Mouse (Mus musculus): ENCODE measurements around the gene Hnrnpa0.
"Not testable (repeated sequence)": the region's sequence is repeated elsewhere in the genome, so short reads cannot be mapped to it uniquely, and the experiment has no call there.

Gene Hnrnpa0

DNA sequence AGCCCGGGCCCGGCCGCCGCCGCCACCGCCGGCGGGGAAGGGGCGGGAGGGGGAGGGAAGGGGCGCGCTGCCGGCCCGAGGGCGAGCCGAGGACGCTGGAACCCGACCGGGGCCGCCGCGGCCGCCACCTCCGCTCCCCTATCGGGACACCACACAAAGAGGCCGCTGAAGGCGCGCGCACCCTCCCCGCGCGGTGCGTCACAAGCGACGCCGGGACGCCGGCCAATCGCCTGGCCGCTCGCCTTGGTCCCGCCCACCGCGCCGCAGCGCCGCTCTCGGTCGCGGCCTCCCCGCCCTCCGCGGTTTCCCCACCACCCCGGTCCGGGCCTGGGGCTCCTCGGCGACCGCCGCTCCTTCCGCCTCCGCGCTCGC lies at the start of gene Hnrnpa0:
Hnrnpa0 (minus strand) TSS at position 161 of the 372 bp plus-strand sequence.
- DNase-seq = peak; percentile 91 to 99

GRCm38 (mm10) chr13:58177511-58178208 lies 49.3 kb upstream of the Hnrnpa0 start:
- peak; percentile 94 to 100 for DNase-seq

GRCm38 (mm10) chr13:58176105-58176504 lies 47.7 kb upstream of the Hnrnpa0 start:
- DNase-seq = no peak

- DNase-seq = no peak
These were observed 39.8 kb upstream of the Hnrnpa0 start for GRCm38 (mm10) chr13:58168119-58168518.

DNA sequence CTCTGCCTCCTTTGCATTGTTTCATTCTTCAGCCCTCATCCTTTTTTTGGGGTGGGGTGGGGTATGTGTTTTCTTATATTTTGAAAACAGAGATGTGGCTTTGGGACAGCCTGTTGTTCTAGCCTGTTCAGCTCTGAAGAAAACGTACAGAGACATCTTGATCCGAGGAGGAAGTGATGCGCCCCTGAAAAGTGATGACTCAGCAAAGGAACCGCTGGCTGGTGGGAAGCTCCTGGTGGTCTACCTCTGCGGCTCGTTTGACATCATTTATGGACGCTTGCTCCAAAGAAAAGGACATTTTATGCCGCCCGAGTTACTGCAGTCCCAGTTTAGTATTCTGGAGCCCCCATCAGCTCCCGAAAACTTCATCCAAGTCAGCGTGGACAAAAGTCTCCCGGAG lies 35.0 kb upstream of the Hnrnpa0 start:
- no peak for DNase-seq

DNA sequence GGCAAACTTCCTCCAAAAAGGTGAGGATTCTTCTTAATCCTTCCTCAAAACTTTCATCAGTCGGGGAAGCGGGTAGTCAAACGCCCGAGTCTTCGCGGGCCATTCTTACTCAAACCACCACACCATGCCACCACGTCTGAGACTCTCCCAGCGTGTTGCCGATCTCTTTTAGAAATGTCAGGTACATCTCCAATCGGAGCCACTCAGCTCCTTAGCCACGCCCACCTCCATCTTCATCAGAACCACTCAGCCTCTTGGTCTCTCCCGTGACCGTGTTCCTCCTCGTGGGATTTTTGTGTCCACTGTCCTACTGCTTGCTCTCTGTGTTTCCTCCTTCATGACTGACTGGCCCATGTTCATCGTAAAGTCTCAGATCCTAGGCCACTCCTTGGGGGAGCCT lies 32.4 kb upstream of the Hnrnpa0 start:
- no peak for DNase-seq

- peak; percentile 85 to 86 for DNase-seq
These were observed 29.9 kb upstream of the Hnrnpa0 start for GRCm38 (mm10) chr13:58158099-58158912.

DNA sequence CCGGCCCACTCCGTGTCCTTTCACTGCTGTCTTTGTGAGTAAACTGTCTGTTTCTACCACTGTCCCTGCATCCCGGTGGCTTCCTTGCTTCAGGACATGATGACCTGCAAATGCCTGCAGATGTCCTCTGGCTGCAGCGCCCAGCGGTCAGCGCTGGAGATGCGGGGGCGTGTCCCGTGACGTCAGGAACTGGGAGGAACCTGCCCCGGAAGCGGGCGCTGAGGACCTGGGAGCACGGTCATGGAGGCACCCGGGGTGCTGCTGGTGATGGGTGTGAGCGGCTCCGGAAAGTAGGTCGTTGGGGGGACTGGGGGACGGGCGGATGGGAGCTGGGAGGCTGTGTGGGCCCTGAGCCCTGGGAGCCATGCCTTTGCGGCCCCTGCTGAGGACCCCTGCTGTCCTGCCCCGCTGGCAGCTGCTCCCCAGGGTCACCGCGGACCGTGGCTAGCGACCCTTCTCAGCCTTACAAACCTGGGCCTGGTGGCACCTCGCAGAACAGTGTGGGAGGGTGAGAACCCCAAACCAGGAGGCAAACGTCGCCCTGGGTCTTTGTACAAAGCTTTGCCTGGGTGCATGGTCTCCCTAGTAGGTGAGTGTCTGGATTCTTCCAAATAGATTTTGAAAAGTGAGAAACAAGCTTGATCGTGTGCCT lies 29.2 kb upstream of the Hnrnpa0 start, which contains the start of gene Idnk:
Idnk (plus strand) TSS at position 203 of the 652 bp plus-strand sequence.
- peak; percentile 89 for DNase-seq

- peak; percentile 25 to 44 for DNase-seq
These were observed 28.7 kb upstream of the Hnrnpa0 start for GRCm38 (mm10) chr13:58157036-58157435.

DNA sequence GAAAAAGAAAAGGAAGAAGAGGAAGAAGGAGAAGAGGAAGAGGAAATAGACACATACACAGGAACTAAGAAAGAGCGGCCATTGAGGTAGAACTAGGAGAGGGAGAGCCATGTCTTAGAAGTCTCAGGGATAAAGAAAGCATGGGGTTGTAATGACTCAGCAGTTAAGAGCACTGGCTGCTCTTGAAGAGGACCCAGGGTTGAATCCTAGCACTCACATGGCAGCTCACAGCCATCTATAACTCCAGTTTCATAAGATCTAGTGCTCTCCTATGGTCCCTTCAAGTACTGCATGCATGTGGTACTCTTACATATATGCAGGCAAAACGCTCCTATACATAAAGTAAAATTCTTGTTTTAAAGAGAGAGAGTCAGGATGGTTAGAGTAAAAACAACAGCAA lies 27.7 kb upstream of the Hnrnpa0 start:
- DNase-seq = no peak

- no peak for DNase-seq
These were observed 22.1 kb upstream of the Hnrnpa0 start for GRCm38 (mm10) chr13:58150442-58150841.

- no peak for DNase-seq
These were observed 21.3 kb upstream of the Hnrnpa0 start for GRCm38 (mm10) chr13:58149629-58150028.

DNA sequence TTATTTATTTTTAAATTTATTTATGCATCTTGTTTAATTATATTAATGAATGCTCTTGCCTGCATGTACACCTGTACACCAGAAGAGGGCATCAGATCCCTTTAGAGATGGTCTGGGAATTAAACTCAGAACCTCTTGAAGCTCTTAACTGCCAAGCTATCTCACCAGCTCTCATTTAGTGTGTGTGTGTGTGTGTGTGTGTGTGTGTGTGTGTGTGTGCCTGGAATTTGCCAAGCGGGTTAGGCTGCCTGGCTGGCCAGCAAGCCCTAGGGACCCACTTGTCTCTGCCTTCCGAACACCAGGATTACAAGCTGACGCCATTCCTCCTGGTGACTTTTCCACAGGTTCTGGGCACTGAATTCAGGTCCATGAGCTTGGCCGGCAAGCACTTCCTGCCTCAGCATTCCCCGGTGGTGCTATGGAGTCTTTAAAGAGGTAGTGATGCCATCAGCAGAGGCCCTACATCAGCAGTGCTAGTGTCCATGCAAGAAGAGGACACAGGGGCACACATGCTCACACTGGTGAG lies 20.7 kb upstream of the Hnrnpa0 start:
- peak; percentile 28 to 29 for DNase-seq

DNA sequence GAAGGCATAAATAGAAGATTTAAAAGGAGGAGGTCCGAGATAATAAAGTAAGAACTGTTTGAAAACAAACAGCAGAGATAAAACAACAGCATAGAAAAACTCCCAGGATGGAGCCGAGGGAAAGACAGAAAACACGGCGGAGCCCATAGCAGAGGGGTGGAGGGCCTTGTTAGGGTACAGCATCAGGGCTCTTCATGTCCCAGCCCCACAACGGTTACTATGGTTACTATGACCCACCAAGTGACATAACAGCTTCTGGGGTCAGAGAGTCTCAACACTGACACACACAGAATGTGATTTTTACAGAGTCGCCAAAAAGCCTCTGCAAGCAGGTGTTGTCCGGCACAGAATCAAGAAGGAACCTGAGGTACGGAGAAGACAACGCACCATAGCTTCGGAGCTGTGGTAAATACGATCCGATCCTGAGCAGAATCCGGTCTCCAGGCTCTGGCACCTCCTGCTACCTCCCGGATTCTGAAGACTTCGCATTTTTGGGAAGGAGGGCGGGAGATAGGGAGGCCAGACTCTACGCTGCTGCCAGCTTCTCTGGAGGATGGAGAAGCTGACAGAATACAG lies 20.0 kb upstream of the Hnrnpa0 start:
- peak; percentile 56 to 64 for DNase-seq

DNA sequence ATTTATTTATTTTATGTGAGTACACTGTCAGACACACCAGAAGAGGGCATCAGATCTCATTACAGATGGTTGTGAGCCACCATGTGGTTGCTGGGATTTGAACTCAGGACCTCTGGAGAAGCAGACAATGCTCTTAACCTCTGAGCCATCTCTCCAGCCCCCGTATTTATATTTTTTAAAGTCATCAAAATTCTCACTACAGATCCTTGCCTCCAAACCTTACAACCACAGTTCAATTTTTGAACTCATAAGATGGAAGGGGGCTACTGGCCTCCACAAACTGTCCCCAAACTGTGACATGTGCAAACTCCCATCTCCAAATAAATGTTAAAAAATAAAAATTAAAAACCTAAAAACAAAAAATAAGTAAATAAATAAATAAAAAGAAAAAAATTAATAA lies 19.4 kb upstream of the Hnrnpa0 start:
- no peak for DNase-seq

DNA sequence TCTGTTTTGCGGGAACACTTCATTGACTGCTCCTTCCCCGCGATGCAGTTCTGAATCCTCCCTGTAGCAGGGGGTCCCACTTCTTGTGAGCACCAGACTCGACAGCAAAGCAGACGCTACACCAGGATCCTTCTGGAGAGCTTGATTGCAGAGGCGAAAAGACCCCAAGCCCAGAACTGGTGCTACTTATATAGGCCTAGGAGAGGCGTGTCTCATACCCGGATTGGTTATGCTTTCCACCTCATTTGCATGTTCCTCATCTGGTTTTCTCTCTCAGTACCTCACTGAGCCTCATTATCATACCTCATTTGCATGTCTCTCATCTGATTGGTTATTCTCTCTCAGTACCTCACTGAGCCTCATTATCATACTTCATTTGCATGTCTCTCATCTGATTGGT lies 18.2 kb upstream of the Hnrnpa0 start:
- DNase-seq = not testable (repeated sequence)

GRCm38 (mm10) chr13:58131692-58132091 lies 3.3 kb upstream of the Hnrnpa0 start:
- no peak for DNase-seq

GRCm38 (mm10) chr13:58129687-58130246 lies 1.4 kb upstream of the Hnrnpa0 start:
- DNase-seq = no peak

- peak; percentile 97 to 98 for DNase-seq
These were observed 664 bp upstream of the Hnrnpa0 start for GRCm38 (mm10) chr13:58128768-58129671.

DNA sequence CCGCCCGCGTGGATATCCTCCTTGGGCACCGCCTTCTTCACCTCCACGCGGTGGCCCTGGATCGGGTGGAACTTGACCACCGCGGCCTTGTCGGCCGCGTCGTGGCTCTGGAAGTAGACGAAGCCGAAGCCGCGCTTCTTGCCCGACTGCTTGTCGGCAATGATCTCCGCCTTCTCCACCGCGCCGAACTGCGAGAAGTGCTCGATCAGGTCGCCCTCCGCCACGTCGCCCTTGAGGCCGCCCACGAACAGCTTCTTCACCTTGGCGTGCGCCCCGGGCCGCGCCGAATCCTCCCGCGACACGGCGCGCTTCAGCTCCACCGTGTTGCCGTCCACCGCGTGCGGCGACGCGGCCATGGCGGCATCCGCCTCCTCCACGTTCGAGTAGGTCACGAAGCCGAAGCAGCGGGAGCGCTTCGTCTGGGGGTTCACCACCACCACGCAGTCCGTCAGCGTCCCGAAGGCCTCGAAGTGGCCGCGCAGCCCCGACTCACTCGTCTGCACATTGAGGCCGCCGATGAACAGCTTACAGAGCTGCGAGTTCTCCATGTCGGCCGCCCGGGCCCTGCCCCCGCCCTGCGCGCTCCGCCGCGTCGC lies 492 bp downstream of the Hnrnpa0 start:
- peak in 1 of 2 experiments; percentile 59 for DNase-seq

Measured in cerebellum, adult 18-20 months (tissue).